Mouse (Mus musculus) kidney, postnatal 25 days (tissue): ENCODE measurements around the gene Urod.
A peak's percentile ranks its signal among the peaks of the same experiment; 100 is the strongest.

Source experiments
- DNase-seq, 2 experiments: peaks; one replicate each; pipeline ENCODE4 v3.0.0; 2021; ENCODE audit warnings: mixed read lengths in 2 of 2

The Urod gene

GRCm38 (mm10) chr4:116993672-116994621 is at the start of gene Urod:
Gene Urod, minus strand, starts transcription at chr4:116994413.
- peak; percentile 97 to 98 for DNase-seq

- DNase-seq: peak; percentile 78 to 87
Observed at GRCm38 (mm10) chr4:117041283-117041721, 47.1 kb upstream of the Urod start.

- no peak for DNase-seq
Observed at GRCm38 (mm10) chr4:117040791-117041190, 46.6 kb upstream of the Urod start.

GRCm38 (mm10) chr4:117039925-117040687 is 45.9 kb upstream of the Urod start:
- peak; percentile 66 to 67 for DNase-seq

GRCm38 (mm10) chr4:117031105-117031504 is 36.9 kb upstream of the Urod start:
- DNase-seq: no peak

- DNase-seq: no peak
Observed at GRCm38 (mm10) chr4:117023469-117023868, 29.3 kb upstream of the Urod start.

- peak; percentile 89 to 93 for DNase-seq
Observed at GRCm38 (mm10) chr4:117019206-117020134, 25.3 kb upstream of the Urod start, which contains the start of gene Eif2b3. Gene Eif2b3, plus strand, starts transcription at chr4:117019402.

- no peak for DNase-seq
Observed at GRCm38 (mm10) chr4:117018327-117018726, 24.1 kb upstream of the Urod start.

- no peak for DNase-seq
Observed at GRCm38 (mm10) chr4:117017738-117018137, 23.5 kb upstream of the Urod start.

- DNase-seq: no peak
Observed at GRCm38 (mm10) chr4:117014901-117015415, 20.7 kb upstream of the Urod start.

- DNase-seq: no peak
Observed at GRCm38 (mm10) chr4:117013596-117013995, 19.4 kb upstream of the Urod start.

GRCm38 (mm10) chr4:117010231-117010630 is 16.0 kb upstream of the Urod start:
- no peak for DNase-seq

GRCm38 (mm10) chr4:117007058-117007457 is 12.8 kb upstream of the Urod start:
- DNase-seq: no peak

- DNase-seq: no peak
Observed at GRCm38 (mm10) chr4:117005611-117006400, 11.6 kb upstream of the Urod start.

GRCm38 (mm10) chr4:117004649-117005048 is 10.4 kb upstream of the Urod start:
- DNase-seq: no peak

GRCm38 (mm10) chr4:117002543-117003521 is 8.6 kb upstream of the Urod start:
- DNase-seq: peak; percentile 80 to 92

- DNase-seq: no peak
Observed at GRCm38 (mm10) chr4:117001957-117002356, 7.7 kb upstream of the Urod start.

- DNase-seq: no peak
Observed at GRCm38 (mm10) chr4:116999513-117000154, 5.4 kb upstream of the Urod start.

GRCm38 (mm10) chr4:116995798-116996135 is 1.6 kb upstream of the Urod start:
- DNase-seq: peak; percentile 83 to 91
